Mouse (Mus musculus) heart, embryonic 12.5 days (tissue): ENCODE data around the gene Ccin. TPM values are rescaled to one million over a fixed set of nuclear protein-coding genes. Genes with fewer than 3 reads are reported as not detected.

Experiments used
- ATAC-seq: fragments of 200-750 bp; cut with Nextera tagmentation; 2 replicates; pipeline ENCODE4 v1.8.0; 2017; ENCODE audit warnings: moderate TSS enrichment, moderate library complexity; ENCODE audit not compliant: insufficient number of reproducible peaks, low FRiP score
- H3K27ac ChIP-seq: fragments of 300-500 bp; sonication (generic); 2 replicates; pipeline ENCODE4 v1.5.1; 2016; ENCODE audit warnings: mild to moderate bottlenecking, moderate library complexity; ENCODE audit not compliant: poor library complexity, severe bottlenecking
- H3K27me3 ChIP-seq: fragments of 300-500 bp; sonication (generic); replicated peaks from 2 replicates; pipeline ENCODE4 v1.6.1; 2016; ENCODE audit warnings: mild to moderate bottlenecking, moderate library complexity
- H3K36me3 ChIP-seq: fragments of 300-500 bp; sonication (generic); 2 replicates; pipeline ENCODE4 v1.6.1; 2016; ENCODE audit warnings: mild to moderate bottlenecking, moderate library complexity
- H3K4me1 ChIP-seq: fragments of 300-500 bp; sonication (generic); replicated peaks from 2 replicates; pipeline ENCODE4 v1.6.1; 2016; ENCODE audit warnings: mild to moderate bottlenecking
- H3K4me2 ChIP-seq: fragments of 300-500 bp; sonication (generic); 2 replicates; pipeline ENCODE4 v1.6.1; 2016; ENCODE audit warnings: mild to moderate bottlenecking, moderate library complexity
- H3K4me3 ChIP-seq: fragments of 300-500 bp; sonication (generic); 2 replicates; pipeline ENCODE4 v1.5.1; 2016; ENCODE audit warnings: mild to moderate bottlenecking
- H3K9ac ChIP-seq: fragments of 300-500 bp; sonication (generic); 2 replicates; pipeline ENCODE4 v1.6.1; 2016; ENCODE audit warnings: mild to moderate bottlenecking, moderate library complexity
- H3K9me3 ChIP-seq: fragments of 300-500 bp; sonication (generic); replicated peaks from 2 replicates; pipeline ENCODE4 v1.6.1; 2016; ENCODE audit warnings: mild to moderate bottlenecking, moderate library complexity
- WGBS: fragments of 180-500 bp; shearing (Covaris S2); methylation state at CpG from one replicate; pipeline ENCODE4 v1.1.7; 2016; 5-methylcytosine and 5-hydroxymethylcytosine counted together
- polyA plus RNA-seq: library from polyadenylated mRNA; unstranded; fragments of >200 nt; fragmentation: Nextera tagmentation; extraction: Ambion mirVana; gene quantifications from 2 replicates; pipeline ENCODE4 v1.2.1, GENCODE M21; 2016

Ccin gene
- polyA plus RNA-seq, 1 experiment from 2014 or later: 0.09 TPM

DNA sequence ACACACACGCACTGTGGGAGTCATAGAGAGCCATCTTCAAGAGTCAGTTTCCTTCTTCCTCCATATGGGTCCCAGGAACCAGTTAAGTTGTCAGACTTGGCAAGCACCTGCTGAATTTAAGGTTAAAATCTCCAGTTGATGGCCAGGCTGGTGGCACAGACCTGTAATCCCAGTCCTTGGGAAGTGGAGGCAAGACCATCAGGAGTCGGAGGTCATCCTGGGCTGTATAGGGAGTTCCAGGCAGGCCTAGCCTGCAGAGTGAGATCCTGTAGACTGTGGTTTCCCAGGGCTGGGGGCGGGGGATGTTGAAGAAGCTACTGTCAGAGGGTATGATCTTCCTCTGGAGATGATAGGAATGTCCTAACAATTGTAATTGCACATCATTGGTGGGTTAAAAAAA is 5.7 kb downstream of the Ccin start:
- Histone ChIP-seq H3K27me3 (no peaks in the 10 kb centered on the region), H3K4me2 (no peak overlapping the region), H3K4me1 (no peaks in the 10 kb centered on the region), H3K36me3 (no peaks in the 10 kb centered on the region), H3K4me3 (no peak overlapping the region), H3K27ac (no peak overlapping the region), H3K9me3 (peaks cover 6% of the 10 kb centered on the region; the same call in 1 of the 2 replicates), H3K9ac (no peak overlapping the region)
- WGBS: 75% methylated on average over 3 of the region's 3 CpGs
- no peak for ATAC-seq

DNA sequence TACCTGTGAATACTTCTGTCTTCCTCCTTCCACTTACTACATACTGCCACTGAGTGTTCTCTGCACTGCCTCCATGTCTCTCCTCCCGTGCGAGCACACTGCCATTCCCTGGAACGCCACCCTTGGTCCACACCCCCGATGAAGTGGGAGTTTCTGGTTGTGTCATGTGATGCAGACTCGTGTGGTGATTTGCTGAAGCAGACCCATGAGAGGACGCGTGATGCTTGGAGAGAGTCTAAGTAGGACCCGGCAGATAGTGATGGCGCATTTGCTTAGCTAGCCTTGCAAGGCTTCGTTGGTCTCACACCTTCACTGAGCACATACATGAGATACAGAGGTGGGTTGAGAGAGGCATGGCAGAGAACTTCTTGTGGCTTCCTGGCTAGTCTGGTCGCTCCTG is 9.8 kb downstream of the Ccin start:
- H3K9ac ChIP-seq: no peak overlapping the region
- H3K27me3 ChIP-seq: no peaks in the 10 kb centered on the region
- no peak overlapping the region for H3K4me3 ChIP-seq
- no peaks in the 10 kb centered on the region for H3K4me1 ChIP-seq
- H3K27ac ChIP-seq: no peak overlapping the region
- WGBS: 87% methylated on average over 11 of the region's 11 CpGs
- H3K36me3 ChIP-seq: no peaks in the 10 kb centered on the region
- ATAC-seq: no peak
- peaks cover 6% of the 10 kb centered on the region; the same call in 1 of the 2 replicates for H3K9me3 ChIP-seq
- H3K4me2 ChIP-seq: no peak overlapping the region

GRCm38 (mm10) chr4:43994342-43994741 is 11.1 kb downstream of the Ccin start:
- Histone ChIP-seq H3K4me3 (no peak overlapping the region), H3K9ac (no peak overlapping the region), H3K9me3 (peaks cover 8% of the 10 kb centered on the region; the same call in 1 of the 2 replicates), H3K27me3 (no peaks in the 10 kb centered on the region), H3K36me3 (no peaks in the 10 kb centered on the region), H3K4me1 (no peaks in the 10 kb centered on the region), H3K27ac (no peak overlapping the region), H3K4me2 (no peak overlapping the region)
- no peak for ATAC-seq
- WGBS: 74% methylated on average over 2 of the region's 2 CpGs

GRCm38 (mm10) chr4:44003622-44004021 is 20.3 kb downstream of the Ccin start:
- no peak for ATAC-seq
- Histone ChIP-seq H3K4me2 (no peak overlapping the region), H3K4me3 (no peak overlapping the region), H3K27ac (no peak overlapping the region), H3K9me3 (0 out of 2 replicates have a peak, but pooled peaks cover 2% of the 10 kb centered on the region), H3K36me3 (no peaks in the 10 kb centered on the region), H3K4me1 (no peaks in the 10 kb centered on the region), H3K27me3 (no peaks in the 10 kb centered on the region), H3K9ac (no peak overlapping the region)
- 77% methylated on average over 6 of the region's 6 CpGs for WGBS

- 74% methylated on average over 5 of the region's 5 CpGs for WGBS
- no peaks in the 10 kb centered on the region for H3K36me3 ChIP-seq
Observed at GRCm38 (mm10) chr4:44004126-44004525, 20.8 kb downstream of the Ccin start, which contains the start of gene Clta. Clta (plus strand) TSS chr4:44004452.

GRCm38 (mm10) chr4:44004623-44005409 is 21.5 kb downstream of the Ccin start:
- Histone ChIP-seq H3K4me2 (no peak overlapping the region), H3K36me3 (no peaks in the 10 kb centered on the region), H3K9me3 (no peaks in the 10 kb centered on the region), H3K4me3 (no peak overlapping the region), H3K27me3 (no peaks in the 10 kb centered on the region), H3K4me1 (no peaks in the 10 kb centered on the region), H3K9ac (no peak overlapping the region), H3K27ac (no peak overlapping the region)
- ATAC-seq: no peak
- WGBS: 62% methylated on average over 3 of the region's 3 CpGs

More at GRCm38 (mm10) chr4:44004126-44004525, 20.8 kb downstream of the Ccin start, which contains the start of gene Clta:
- Histone ChIP-seq H3K4me3 (no peak within 1 kb of the TSS), H3K27me3 (no peaks in the 10 kb centered on the region), H3K4me2 (no peak within 1 kb of the TSS), H3K9ac (no peak within 1 kb of the TSS), H3K4me1 (no peaks in the 10 kb centered on the region), H3K27ac (no peak within 1 kb of the TSS), H3K9me3 (no peaks in the 10 kb centered on the region)
- peak; percentile 59; the same call in 1 of the 2 replicates for ATAC-seq

- no peaks in the 10 kb centered on the region for H3K36me3 ChIP-seq
- H3K4me1 ChIP-seq: peaks cover 17% of the 10 kb centered on the region
- no peak overlapping the region for H3K9ac ChIP-seq
- no peak overlapping the region for H3K27ac ChIP-seq
- WGBS: 89% methylated on average over 1 of the region's 1 CpGs
- no peaks in the 10 kb centered on the region for H3K27me3 ChIP-seq
- no peak overlapping the region for H3K4me2 ChIP-seq
- H3K9me3 ChIP-seq: no peaks in the 10 kb centered on the region
- H3K4me3 ChIP-seq: no peak overlapping the region
- ATAC-seq: no peak
Observed at GRCm38 (mm10) chr4:44010176-44010575, 26.9 kb downstream of the Ccin start.

GRCm38 (mm10) chr4:44010893-44011292 is 27.6 kb downstream of the Ccin start:
- Histone ChIP-seq H3K27ac (no peak overlapping the region), H3K27me3 (no peaks in the 10 kb centered on the region), H3K4me2 (no peak overlapping the region), H3K36me3 (no peaks in the 10 kb centered on the region), H3K9ac (no peak overlapping the region), H3K4me3 (no peak overlapping the region), H3K9me3 (no peaks in the 10 kb centered on the region), H3K4me1 (peaks cover 19% of the 10 kb centered on the region)
- ATAC-seq: no peak
- WGBS: 50% methylated on average over 2 of the region's 2 CpGs

DNA sequence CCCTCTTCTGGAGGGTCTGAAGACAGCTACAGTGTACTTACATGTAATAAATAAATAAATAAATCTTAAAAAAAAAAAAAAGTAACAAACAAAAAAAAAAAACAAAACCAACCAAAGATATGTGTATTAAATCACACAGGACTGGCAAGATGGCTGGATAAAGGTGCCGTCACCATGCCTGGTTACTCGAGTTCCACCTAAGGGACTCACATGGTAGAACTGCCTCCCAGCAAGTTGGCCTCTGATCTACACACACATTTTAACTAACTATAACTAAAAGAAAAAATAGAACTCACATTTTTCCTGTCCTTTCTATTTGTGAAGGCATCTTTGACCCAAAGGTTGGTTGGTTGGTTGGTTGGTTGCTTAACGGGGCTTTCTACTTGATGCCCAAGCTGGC is 28.5 kb downstream of the Ccin start:
- Histone ChIP-seq H3K36me3 (no peaks in the 10 kb centered on the region), H3K4me2 (peak overlapping the region; percentile 92), H3K9me3 (no peaks in the 10 kb centered on the region), H3K27me3 (no peaks in the 10 kb centered on the region), H3K4me3 (peak overlapping the region; percentile 98), H3K27ac (no peak overlapping the region; the same call in 1 of the 2 replicates), H3K9ac (peak overlapping the region; percentile 61), H3K4me1 (peaks cover 19% of the 10 kb centered on the region)
- no peak for ATAC-seq
- WGBS: 77% methylated on average over 3 of the region's 3 CpGs

DNA sequence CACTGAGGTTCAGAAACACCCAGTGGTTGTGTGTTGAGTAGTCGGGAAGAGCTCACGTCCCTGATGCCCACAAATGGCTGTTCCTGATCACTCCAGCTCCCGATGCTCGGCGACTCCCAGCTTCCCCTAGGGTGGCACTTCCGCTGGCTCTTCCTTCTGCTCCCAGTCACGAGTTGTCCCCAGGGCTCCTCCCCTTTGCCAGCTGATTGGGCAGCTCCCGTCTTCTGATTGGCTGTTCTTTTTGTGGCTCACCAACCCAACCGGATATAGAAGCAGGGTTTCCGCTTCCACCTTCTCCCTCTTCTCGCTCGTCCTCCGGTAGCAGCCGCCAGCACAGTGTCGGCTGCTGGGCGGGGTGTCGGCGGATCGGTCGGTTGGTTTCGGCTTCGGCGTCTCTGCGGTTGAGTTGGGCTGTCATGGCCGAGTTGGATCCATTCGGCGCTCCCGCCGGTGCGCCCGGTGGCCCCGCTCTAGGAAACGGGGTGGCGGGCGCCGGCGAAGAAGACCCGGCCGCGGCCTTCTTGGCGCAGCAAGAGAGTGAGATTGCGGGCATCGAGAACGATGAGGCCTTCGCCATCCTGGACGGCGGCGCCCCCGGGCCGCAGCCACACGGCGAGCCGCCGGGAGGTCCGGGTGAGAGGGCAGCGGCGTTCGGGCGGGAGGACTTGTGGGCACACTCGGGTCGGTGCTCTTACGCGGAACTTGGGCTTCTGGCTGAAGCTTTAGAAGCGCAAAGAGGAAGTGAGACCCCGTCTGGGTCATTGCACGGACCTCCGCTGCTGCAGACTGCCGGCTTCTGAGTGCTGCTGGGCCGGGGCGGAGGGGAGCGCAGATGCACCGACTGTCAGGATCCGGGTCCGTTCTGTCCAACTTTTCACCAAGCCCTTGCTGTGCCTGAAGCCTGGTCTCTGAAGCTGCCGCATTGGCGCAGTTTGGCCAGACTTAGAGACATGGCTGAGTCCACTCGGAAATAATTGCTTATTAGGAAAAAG is 29.4 kb downstream of the Ccin start:
- H3K9ac ChIP-seq: peak overlapping the region; percentile 97
- WGBS: under 1% methylated on average over 77 of the region's 77 CpGs
- ATAC-seq: peak; percentile 98

More for the DNA sequence above, 29.4 kb downstream of the Ccin start:
- H3K4me2 ChIP-seq: peak overlapping the region; percentile 92
- H3K36me3 ChIP-seq: no peaks in the 10 kb centered on the region
- peak overlapping the region; percentile 65 for H3K27ac ChIP-seq
- H3K4me1 ChIP-seq: peaks cover 19% of the 10 kb centered on the region
- H3K27me3 ChIP-seq: no peaks in the 10 kb centered on the region
- peak overlapping the region; percentile 98 for H3K4me3 ChIP-seq
- no peaks in the 10 kb centered on the region for H3K9me3 ChIP-seq
